Mouse (Mus musculus) megakaryocyte, embryonic 14.5 days (primary cell): ENCODE results near the gene Kbtbd12. TPM values are rescaled to one million over a fixed set of nuclear protein-coding genes. Genes with fewer than 3 reads are reported as not detected.

Source experiments
- H3K27me3 ChIP-seq: replicated peaks from 2 replicates; pipeline ENCODE3; 2012; ENCODE audit warnings: inconsistent platforms
- H3K36me3 ChIP-seq: replicated peaks from 2 replicates; pipeline ENCODE3; 2012; ENCODE audit warnings: low read length, inconsistent platforms, mixed read lengths
- H3K4me1 ChIP-seq: 2 replicates; pipeline ENCODE4 v1.6.1; 2012; ENCODE audit warnings: inconsistent platforms
- H3K4me3 ChIP-seq: replicated peaks from 2 replicates; pipeline ENCODE3; 2012; ENCODE audit warnings: moderate library complexity, mild to moderate bottlenecking, inconsistent platforms
- H3K9me3 ChIP-seq: 2 replicates; pipeline ENCODE4 v1.6.1; 2012; ENCODE audit warnings: inconsistent platforms
- FLI1 ChIP-seq: IDR thresholded peaks from 2 replicates; pipeline ENCODE4 v1.6.1; 2012; ENCODE audit warnings: low read length, inconsistent platforms, mixed read lengths
- GATA1 ChIP-seq: IDR thresholded peaks from 3 replicates; pipeline ENCODE4 v1.6.1; 2012; ENCODE audit warnings: mixed read lengths, low read length, inconsistent platforms, borderline replicate concordance
- polyA plus RNA-seq: library from polyadenylated mRNA; stranded (reverse); fragments of >175 nt; gene quantifications from 2 replicates; pipeline ENCODE4 v1.2.3, GENCODE M21; 2012; ENCODE audit warnings: low replicate concordance; ENCODE audit not compliant: insufficient read depth

The Kbtbd12 gene
- polyA plus RNA-seq, 1 experiment = not detected

GRCm38 (mm10) chr6:88559688-88560087 is 78.1 kb downstream of the Kbtbd12 start:
- Histone ChIP-seq H3K27me3 (peaks cover 18% of the 10 kb centered on the region), H3K9me3 (peaks cover 14% of the 10 kb centered on the region), H3K36me3 (no peaks in the 10 kb centered on the region), H3K4me1 (peaks cover 30% of the 10 kb centered on the region), H3K4me3 (no peak overlapping the region)
- TF ChIP-seq FLI1 (no peak), GATA1 (no peak)

GRCm38 (mm10) chr6:88558076-88558475 is 79.7 kb downstream of the Kbtbd12 start:
- Histone ChIP-seq H3K36me3 (no peaks in the 10 kb centered on the region), H3K4me1 (peaks cover 19% of the 10 kb centered on the region), H3K9me3 (peaks cover 17% of the 10 kb centered on the region), H3K27me3 (peaks cover 28% of the 10 kb centered on the region), H3K4me3 (no peak overlapping the region)
- TF ChIP-seq GATA1 (no peak), FLI1 (no peak)

- peaks cover 31% of the 10 kb centered on the region for H3K27me3 ChIP-seq
Observed at GRCm38 (mm10) chr6:88557548-88557947, 80.2 kb downstream of the Kbtbd12 start.

GRCm38 (mm10) chr6:88549916-88550315 is 87.8 kb downstream of the Kbtbd12 start:
- Histone ChIP-seq H3K36me3 (no peaks in the 10 kb centered on the region), H3K4me3 (no peak overlapping the region), H3K9me3 (peaks cover 5% of the 10 kb centered on the region; the same call in 1 of the 2 replicates), H3K4me1 (peaks cover 38% of the 10 kb centered on the region), H3K27me3 (peaks cover 53% of the 10 kb centered on the region)
- TF ChIP-seq GATA1 (no peak), FLI1 (no peak)

More at GRCm38 (mm10) chr6:88557548-88557947, 80.2 kb downstream of the Kbtbd12 start:
- Histone ChIP-seq H3K36me3 (no peaks in the 10 kb centered on the region), H3K4me1 (peaks cover 19% of the 10 kb centered on the region), H3K9me3 (peaks cover 17% of the 10 kb centered on the region), H3K4me3 (peak overlapping the region; percentile 53)
- TF ChIP-seq FLI1 (no peak), GATA1 (no peak)

GRCm38 (mm10) chr6:88549137-88549814 is 88.5 kb downstream of the Kbtbd12 start:
- TF ChIP-seq GATA1 (no peak), FLI1 (no peak)
- peaks cover 44% of the 10 kb centered on the region for H3K4me1 ChIP-seq

GRCm38 (mm10) chr6:88548405-88549049 is 89.2 kb downstream of the Kbtbd12 start:
- Histone ChIP-seq H3K36me3 (no peaks in the 10 kb centered on the region), H3K9me3 (no peaks in the 10 kb centered on the region), H3K27me3 (peaks cover 45% of the 10 kb centered on the region), H3K4me1 (peaks cover 47% of the 10 kb centered on the region), H3K4me3 (peak overlapping the region; percentile 43)
- no peak for TF ChIP-seq GATA1
- no peak for TF ChIP-seq FLI1

More at GRCm38 (mm10) chr6:88549137-88549814, 88.5 kb downstream of the Kbtbd12 start:
- Histone ChIP-seq H3K9me3 (no peaks in the 10 kb centered on the region), H3K36me3 (no peaks in the 10 kb centered on the region), H3K27me3 (peaks cover 49% of the 10 kb centered on the region), H3K4me3 (no peak overlapping the region)

- peak overlapping the region; percentile 59 for H3K4me3 ChIP-seq
- peaks cover 42% of the 10 kb centered on the region for H3K27me3 ChIP-seq
- peaks cover 52% of the 10 kb centered on the region for H3K4me1 ChIP-seq
- no peaks in the 10 kb centered on the region for H3K9me3 ChIP-seq
- TF ChIP-seq FLI1 (no peak), GATA1 (no peak)
- H3K36me3 ChIP-seq = no peaks in the 10 kb centered on the region
Observed at GRCm38 (mm10) chr6:88545397-88545790, 92.4 kb downstream of the Kbtbd12 start.

- Histone ChIP-seq H3K27me3 (peaks cover 43% of the 10 kb centered on the region), H3K4me3 (peak overlapping the region; percentile 82), H3K9me3 (no peaks in the 10 kb centered on the region), H3K36me3 (no peaks in the 10 kb centered on the region), H3K4me1 (peaks cover 56% of the 10 kb centered on the region)
- TF ChIP-seq GATA1 = no peak
- TF ChIP-seq FLI1 = no peak
Observed at GRCm38 (mm10) chr6:88544644-88545396, 92.9 kb downstream of the Kbtbd12 start.

- Histone ChIP-seq H3K36me3 (no peaks in the 10 kb centered on the region), H3K4me3 (no peak overlapping the region), H3K9me3 (no peaks in the 10 kb centered on the region), H3K4me1 (peaks cover 56% of the 10 kb centered on the region), H3K27me3 (peaks cover 45% of the 10 kb centered on the region)
- TF ChIP-seq FLI1 (no peak), GATA1 (no peak)
Observed at GRCm38 (mm10) chr6:88544241-88544640, 93.5 kb downstream of the Kbtbd12 start.
